Mouse (Mus musculus) neural tube, embryonic 11.5 days (tissue): ENCODE results near the gene Slc25a48. TPM values are rescaled to one million over a fixed set of nuclear protein-coding genes. Genes with fewer than 3 reads are reported as not detected.

Experiments
- ATAC-seq: fragments of 200-750 bp; cut with Nextera tagmentation; 2 replicates; pipeline ENCODE4 v1.8.0; 2017; ENCODE audit warnings: moderate number of reproducible peaks, mild to moderate bottlenecking, moderate TSS enrichment, moderate library complexity; ENCODE audit not compliant: insufficient read depth, low FRiP score, low TSS enrichment
- DNase-seq: peaks from one replicate; pipeline ENCODE4 v3.0.0-alpha.2; 2015; ENCODE audit warnings: low spot score
- H3K27ac ChIP-seq: fragments of 300-500 bp; sonication (generic); 2 replicates; pipeline ENCODE4 v1.5.1; 2014; ENCODE audit warnings: low read depth, mild to moderate bottlenecking, low read length
- H3K27me3 ChIP-seq: fragments of 300-500 bp; sonication (generic); 2 replicates; pipeline ENCODE4 v1.6.1; 2014; ENCODE audit warnings: mild to moderate bottlenecking, low read length, mixed read lengths; ENCODE audit not compliant: control insufficient read depth, insufficient read depth
- H3K36me3 ChIP-seq: fragments of 300-500 bp; sonication (generic); 2 replicates; pipeline ENCODE4 v1.6.1; 2014; ENCODE audit warnings: mild to moderate bottlenecking, low read length, moderate library complexity, mixed read lengths; ENCODE audit not compliant: control insufficient read depth, insufficient read depth
- H3K4me1 ChIP-seq: fragments of 300-500 bp; sonication (generic); 2 replicates; pipeline ENCODE4 v1.6.1; 2014; ENCODE audit warnings: low read length, mixed read lengths; ENCODE audit not compliant: control insufficient read depth, insufficient read depth
- H3K4me2 ChIP-seq: fragments of 300-500 bp; sonication (generic); 2 replicates; pipeline ENCODE4 v1.6.1; 2014; ENCODE audit warnings: low read depth, mild to moderate bottlenecking, moderate library complexity
- H3K4me3 ChIP-seq: fragments of 300-500 bp; sonication (generic); 2 replicates; pipeline ENCODE4 v1.5.1; 2014; ENCODE audit warnings: low read depth, low read length
- H3K9ac ChIP-seq: fragments of 300-500 bp; sonication (generic); 2 replicates; pipeline ENCODE4 v1.6.1; 2014; ENCODE audit warnings: mild to moderate bottlenecking, low read length
- H3K9me3 ChIP-seq: fragments of 300-500 bp; sonication (generic); 2 replicates; pipeline ENCODE4 v1.6.1; 2016; ENCODE audit warnings: low read length; ENCODE audit not compliant: control insufficient read depth
- WGBS: fragments of 180-500 bp; shearing (Covaris S2); extraction: QIAGEN DNeasy Blood & Tissue Kit; methylation state at CpG from one replicate; pipeline ENCODE4 v1.1.7; 2014; 5-methylcytosine and 5-hydroxymethylcytosine counted together
- polyA plus RNA-seq: library from polyadenylated mRNA; unstranded; fragments of >200 nt; fragmentation: Nextera tagmentation; extraction: Ambion mirVana; gene quantifications from 2 replicates; pipeline ENCODE4 v1.2.1, GENCODE M21; 2014

Slc25a48 gene
- polyA plus RNA-seq, 1 experiment from 2014 or later: 0.07 TPM

DNA sequence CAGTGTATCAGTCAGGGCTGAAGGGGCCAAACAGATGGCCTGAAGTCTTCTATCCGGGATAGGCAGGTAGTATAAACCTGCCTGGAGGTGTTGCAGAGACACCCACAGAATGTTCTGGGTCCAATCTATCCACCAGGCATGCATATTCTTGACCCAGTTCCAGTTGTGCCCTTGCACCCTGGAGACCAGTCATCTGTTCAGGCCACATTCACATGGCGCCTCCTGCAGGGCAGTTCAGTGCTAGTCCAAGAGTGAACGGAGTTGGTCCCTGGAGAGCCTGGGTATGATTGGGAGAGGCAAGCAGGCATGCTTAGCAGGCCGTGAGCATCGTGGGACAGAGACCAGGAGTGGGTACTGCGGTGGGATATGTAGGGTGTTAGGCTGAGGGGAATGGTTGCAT lies 39.9 kb downstream of the Slc25a48 start:
- Histone ChIP-seq H3K36me3 (no peaks in the 10 kb centered on the region), H3K9ac (no peak overlapping the region), H3K27ac (no peak overlapping the region), H3K4me3 (no peak overlapping the region), H3K4me1 (no peaks in the 10 kb centered on the region), H3K9me3 (no peaks in the 10 kb centered on the region), H3K4me2 (no peak overlapping the region), H3K27me3 (no peaks in the 10 kb centered on the region)
- 86% methylated on average over 6 of the region's 6 CpGs for WGBS
- no peak for DNase-seq
- no peak for ATAC-seq

DNA sequence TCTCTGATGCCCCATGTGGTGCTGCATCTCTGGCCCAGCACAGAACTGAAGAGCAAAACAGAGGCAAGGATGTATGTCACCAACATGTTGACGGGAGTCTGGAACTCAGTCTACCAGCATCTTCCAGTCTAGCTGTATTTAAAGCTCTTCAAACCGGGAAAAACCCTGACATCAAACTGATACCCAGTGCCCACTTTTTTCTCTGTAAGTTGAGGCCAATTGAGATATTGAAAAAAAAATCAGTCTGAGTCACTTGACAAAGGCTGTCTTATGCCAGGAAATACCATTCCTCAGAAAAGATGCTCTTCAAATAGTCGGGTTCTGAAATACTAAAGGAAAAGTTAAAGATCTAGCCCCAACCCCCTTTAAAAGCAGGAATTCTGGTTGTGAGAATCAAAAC lies 44.0 kb downstream of the Slc25a48 start, which contains the start of gene Il9:
Il9 (minus strand) TSS at position 101 of the 400 bp plus-strand sequence.
- Histone ChIP-seq H3K9me3 (no peaks in the 10 kb centered on the region), H3K27me3 (no peaks in the 10 kb centered on the region), H3K27ac (no peak within 1 kb of the TSS), H3K4me2 (no peak within 1 kb of the TSS), H3K9ac (no peak within 1 kb of the TSS), H3K36me3 (no peaks in the 10 kb centered on the region), H3K4me3 (no peak within 1 kb of the TSS), H3K4me1 (no peaks in the 10 kb centered on the region)
- 84% methylated on average over 3 of the region's 3 CpGs for WGBS
- ATAC-seq (no peak), DNase-seq (no peak)

DNA sequence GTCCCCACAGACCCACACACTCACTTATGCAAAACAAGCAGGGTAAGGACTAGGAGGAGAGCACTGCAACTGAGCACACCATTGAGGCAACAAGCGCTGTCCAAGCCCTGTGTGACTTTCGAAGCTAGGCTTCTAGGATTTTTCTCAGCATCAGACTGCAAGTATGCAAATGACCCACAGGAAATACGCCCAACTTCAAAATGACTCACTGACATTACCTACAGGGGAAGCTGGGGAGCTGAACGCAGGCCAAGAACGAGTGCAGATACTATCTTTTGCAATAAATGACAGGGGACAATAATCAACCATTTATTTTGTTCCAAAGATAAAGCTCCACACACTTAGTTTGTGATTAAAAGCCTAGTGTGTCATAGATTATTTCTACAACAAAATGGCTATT lies 49.9 kb downstream of the Slc25a48 start:
- Histone ChIP-seq H3K4me3 (no peak overlapping the region), H3K9ac (no peak overlapping the region), H3K27me3 (no peaks in the 10 kb centered on the region), H3K36me3 (no peaks in the 10 kb centered on the region), H3K4me1 (no peaks in the 10 kb centered on the region), H3K9me3 (no peaks in the 10 kb centered on the region), H3K27ac (no peak overlapping the region), H3K4me2 (no peak overlapping the region)
- DNase-seq: no peak
- ATAC-seq: no peak
- WGBS: 74% methylated on average over 5 of the region's 5 CpGs

DNA sequence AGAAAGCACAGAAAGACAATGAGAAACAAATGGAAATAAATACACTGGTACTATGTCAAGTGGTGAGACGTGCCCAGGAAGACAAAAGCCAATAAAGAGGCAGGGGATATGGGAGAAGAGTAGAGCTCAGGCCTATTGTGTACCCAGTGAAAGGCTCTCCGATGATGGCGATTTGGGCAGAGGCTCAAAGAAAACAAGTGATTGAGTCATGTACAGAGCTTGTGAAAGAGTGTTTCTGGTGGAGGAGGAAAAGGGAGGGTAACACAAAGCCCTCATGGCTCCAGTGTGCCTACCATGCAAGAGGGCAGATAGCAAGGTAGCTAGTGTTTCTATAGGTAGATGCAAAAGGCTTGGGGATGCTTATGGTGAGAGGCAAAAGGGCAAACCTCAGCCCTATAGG lies 56.3 kb downstream of the Slc25a48 start:
- H3K27ac ChIP-seq: no peak overlapping the region
- H3K9ac ChIP-seq: no peak overlapping the region
- no peaks in the 10 kb centered on the region for H3K9me3 ChIP-seq
- no peak overlapping the region for H3K4me2 ChIP-seq
- no peaks in the 10 kb centered on the region for H3K4me1 ChIP-seq
- DNase-seq (no peak), ATAC-seq (no peak)
- 45% methylated on average over 3 of the region's 3 CpGs for WGBS
- no peaks in the 10 kb centered on the region for H3K27me3 ChIP-seq
- H3K4me3 ChIP-seq: no peak overlapping the region
- no peaks in the 10 kb centered on the region for H3K36me3 ChIP-seq

DNA sequence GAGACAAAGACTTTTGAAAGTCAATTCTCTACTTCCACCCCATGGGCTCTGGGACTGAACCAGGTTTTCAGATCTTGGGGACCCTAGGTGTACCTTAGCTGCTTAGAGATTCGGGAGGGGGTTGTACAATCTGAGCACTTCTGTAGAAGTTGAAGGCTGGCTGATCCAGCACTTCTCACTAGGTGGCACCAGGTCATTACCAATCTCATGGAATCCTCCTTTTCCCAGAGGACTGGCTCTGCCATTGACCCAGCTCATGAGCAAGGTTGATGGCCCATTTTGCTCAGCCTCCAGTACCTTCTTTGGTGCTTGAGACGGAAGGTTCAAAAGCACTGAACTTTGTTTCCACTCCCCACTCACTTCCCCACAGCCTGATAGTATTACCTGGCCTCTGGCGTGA lies 62.0 kb downstream of the Slc25a48 start:
- H3K9ac ChIP-seq: no peak overlapping the region

DNA sequence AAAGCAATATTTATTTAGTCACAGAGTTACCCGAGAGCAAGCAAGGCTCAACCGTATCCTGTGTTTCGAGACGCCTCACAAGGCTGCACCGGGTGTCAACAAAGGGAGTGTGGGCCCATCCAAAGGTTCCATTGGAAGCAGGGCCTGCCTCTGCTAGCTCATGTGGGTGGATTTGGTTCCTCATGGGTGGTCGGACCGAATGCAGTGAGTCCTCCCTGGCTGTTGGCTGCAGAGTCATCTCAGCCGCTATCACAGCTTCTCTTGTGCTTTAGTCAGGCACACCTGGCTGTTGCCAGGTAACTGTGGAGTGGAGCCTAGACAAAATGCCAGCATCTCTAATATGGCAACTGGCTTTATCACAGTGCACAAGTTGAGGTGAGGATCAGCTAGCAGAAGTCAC lies 62.5 kb downstream of the Slc25a48 start:
- Histone ChIP-seq H3K4me2 (no peak overlapping the region), H3K27ac (no peak overlapping the region), H3K9ac (no peak overlapping the region), H3K36me3 (no peaks in the 10 kb centered on the region), H3K4me3 (no peak overlapping the region), H3K4me1 (no peaks in the 10 kb centered on the region), H3K27me3 (no peaks in the 10 kb centered on the region), H3K9me3 (no peaks in the 10 kb centered on the region)
- DNase-seq (no peak), ATAC-seq (no peak)
- WGBS: 92% methylated on average over 8 of the region's 8 CpGs

More for the DNA sequence above, 62.0 kb downstream of the Slc25a48 start:
- DNase-seq: peak; percentile 14
- 69% methylated on average over 3 of the region's 3 CpGs for WGBS
- Histone ChIP-seq H3K4me3 (no peak overlapping the region), H3K36me3 (no peaks in the 10 kb centered on the region), H3K9me3 (no peaks in the 10 kb centered on the region), H3K27ac (no peak overlapping the region), H3K4me2 (no peak overlapping the region), H3K4me1 (no peaks in the 10 kb centered on the region), H3K27me3 (no peaks in the 10 kb centered on the region)
- ATAC-seq: no peak

DNA sequence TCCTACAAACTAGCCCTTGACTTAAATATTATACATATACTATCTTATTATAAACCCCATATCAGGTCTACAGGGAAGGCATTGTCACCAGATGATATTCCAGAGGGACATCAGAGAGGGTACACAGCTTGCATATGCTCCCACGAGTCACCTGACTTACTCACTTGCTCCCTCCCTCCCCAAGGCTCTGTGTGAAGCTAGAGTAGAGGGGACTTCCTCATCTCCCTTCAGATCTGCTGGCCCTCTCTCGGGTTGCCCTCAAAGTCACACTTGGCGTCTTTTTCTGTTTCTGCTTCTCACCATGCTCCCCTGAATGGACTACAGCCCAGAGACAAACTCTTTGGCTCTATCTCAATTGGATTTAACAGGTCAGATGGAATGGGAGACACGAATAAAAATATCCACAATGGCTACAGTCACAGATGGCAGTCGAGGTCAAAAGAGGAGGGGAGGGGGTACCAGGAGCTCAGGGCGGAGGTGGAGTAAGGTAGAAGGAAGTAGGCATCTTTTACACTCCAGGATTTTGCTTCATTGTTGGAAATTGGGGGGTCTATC lies 63.8 kb downstream of the Slc25a48 start:
- DNase-seq: no peak
- H3K36me3 ChIP-seq: no peaks in the 10 kb centered on the region
- H3K9ac ChIP-seq: no peak overlapping the region
- 77% methylated on average over 6 of the region's 6 CpGs for WGBS
- H3K4me3 ChIP-seq: no peak overlapping the region
- H3K27me3 ChIP-seq: no peaks in the 10 kb centered on the region
- H3K4me1 ChIP-seq: no peaks in the 10 kb centered on the region
- no peak overlapping the region for H3K4me2 ChIP-seq
- H3K27ac ChIP-seq: no peak overlapping the region
- no peak for ATAC-seq
- no peaks in the 10 kb centered on the region for H3K9me3 ChIP-seq

DNA sequence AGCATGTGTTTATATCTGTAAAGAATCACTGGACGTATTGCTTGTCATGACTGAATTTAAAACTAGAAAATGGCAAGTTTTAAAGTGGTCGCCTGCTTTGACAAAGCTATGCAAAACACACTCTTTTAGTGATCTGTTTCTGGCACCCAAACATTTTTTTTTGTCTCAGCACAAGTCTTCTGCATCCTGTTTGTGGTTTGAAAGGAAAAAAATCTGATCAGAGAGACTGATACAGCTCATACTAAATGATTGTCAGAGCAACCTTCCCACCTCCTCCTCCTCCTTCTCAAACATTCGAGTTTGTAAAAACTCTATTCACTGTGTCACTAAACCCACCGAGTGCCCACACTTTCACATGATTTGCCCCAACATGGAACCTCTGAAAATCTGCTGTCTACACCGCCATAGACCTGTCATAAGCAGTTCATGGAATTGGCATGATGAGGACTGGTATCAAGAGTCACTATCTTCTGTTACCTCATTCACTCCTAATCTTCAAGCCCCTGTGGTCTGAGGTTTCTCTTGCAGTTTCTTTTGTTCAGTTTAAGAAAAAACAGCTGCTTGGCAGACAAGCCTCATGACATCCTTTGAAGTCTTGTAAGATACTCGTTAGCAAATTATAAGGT lies 68.8 kb downstream of the Slc25a48 start:
- Histone ChIP-seq H3K4me1 (no peaks in the 10 kb centered on the region), H3K36me3 (no peaks in the 10 kb centered on the region), H3K27ac (no peak overlapping the region), H3K9me3 (no peaks in the 10 kb centered on the region), H3K27me3 (no peaks in the 10 kb centered on the region), H3K4me3 (no peak overlapping the region), H3K9ac (no peak overlapping the region), H3K4me2 (no peak overlapping the region)
- WGBS: 84% methylated on average over 6 of the region's 6 CpGs
- ATAC-seq (no peak), DNase-seq (no peak)

DNA sequence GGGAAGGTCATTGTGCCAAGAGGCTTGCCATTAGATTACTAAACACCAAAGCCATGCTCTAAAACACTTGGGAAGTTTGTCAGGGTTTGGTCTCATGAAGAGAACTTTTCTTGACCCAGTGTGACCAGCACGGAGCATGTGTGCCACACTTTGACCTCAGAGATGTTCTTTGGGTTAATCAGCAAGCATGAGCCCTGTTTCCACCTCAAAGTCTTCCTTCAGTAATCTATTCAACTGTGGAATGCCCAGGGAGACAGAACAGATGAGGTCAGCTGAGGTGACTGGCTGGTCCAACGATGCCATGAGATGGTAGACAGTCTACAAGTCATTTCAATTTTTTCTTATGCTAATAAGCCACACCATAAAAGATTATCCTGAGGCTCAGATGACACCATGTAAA lies 71.6 kb downstream of the Slc25a48 start:
- Histone ChIP-seq H3K27ac (no peak overlapping the region), H3K4me1 (no peaks in the 10 kb centered on the region), H3K4me2 (no peak overlapping the region), H3K4me3 (no peak overlapping the region), H3K9ac (no peak overlapping the region), H3K36me3 (no peaks in the 10 kb centered on the region), H3K27me3 (no peaks in the 10 kb centered on the region), H3K9me3 (no peaks in the 10 kb centered on the region)
- DNase-seq (no peak), ATAC-seq (no peak)
- WGBS: 95% methylated on average over 2 of the region's 2 CpGs
